Mouse (Mus musculus) thymus, adult 2 months (tissue): ENCODE results near the gene Gna15.

Source experiments
- CTCF ChIP-seq: fragments of 200-500 bp; IDR thresholded peaks from 2 replicates; pipeline ENCODE4 v1.5.1; 2012; ENCODE audit warnings: mild to moderate bottlenecking, control low read depth, low read length, moderate library complexity, borderline replicate concordance; ENCODE audit not compliant: control insufficient read depth, poor library complexity, insufficient read depth; ENCODE audit errors: extremely low read depth
- POLR2A ChIP-seq: fragments of 200-500 bp; IDR thresholded peaks from 2 replicates; pipeline ENCODE4 v1.6.1; 2012; ENCODE audit warnings: mild to moderate bottlenecking, low read length, control low read depth, moderate library complexity; ENCODE audit not compliant: control insufficient read depth, poor library complexity, insufficient read depth; ENCODE audit errors: extremely low read depth

- TF ChIP-seq POLR2A (no peak), CTCF (no peak)
These were observed 51.0 kb downstream of the Gna15 start for GRCm38 (mm10) chr10:81473003-81473451.
